Comparison of ENCODE assay signal across 8 mouse cellular contexts in the genomic region with DNA sequence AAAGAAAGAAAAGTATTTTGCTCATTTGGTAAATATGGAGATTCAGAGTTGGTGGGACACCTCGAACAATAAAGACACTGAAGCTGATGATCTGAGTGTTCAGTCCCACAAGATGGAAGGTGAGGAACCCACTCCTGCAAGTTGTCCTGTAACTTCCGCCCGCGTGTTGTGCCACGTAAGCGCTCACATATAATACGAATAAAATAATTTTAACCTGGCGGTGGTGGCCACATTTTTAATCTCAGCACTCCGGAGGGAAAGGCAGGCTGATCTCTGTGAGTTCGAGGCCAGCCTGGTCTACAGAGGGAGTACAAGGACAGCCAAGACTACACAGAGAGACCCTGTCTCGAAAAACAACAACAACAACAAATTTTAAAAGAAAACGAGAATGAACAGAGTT. TPM values are rescaled to one million over a fixed set of nuclear protein-coding genes. Genes with fewer than 3 reads are reported as not detected.
A peak's percentile ranks its signal among the peaks of the same experiment; 100 is the strongest.
DNase-seq lines count a peak whose midpoint lies in the region; ATAC-seq and TF ChIP-seq lines count a peak whose summit lies in the region.

No protein-coding gene starts in this region.

- no peak overlapping the region; the same call in 1 of the 2 replicates for H3K27ac ChIP-seq in spleen, adult 2 months (ENCODE audit: insufficient read depth, low read length)
- H3K27ac ChIP-seq in limb, embryonic 13.5 days: no peak overlapping the region
- peak overlapping the region; percentile 74; the same call in 1 of the 2 replicates for H3K27ac ChIP-seq in stomach, embryonic 15.5 days

- H3K9ac ChIP-seq in limb, embryonic 13.5 days: peak overlapping the region; percentile 94
- peak overlapping the region; percentile 86; the same call in 1 of the 2 replicates for H3K9ac ChIP-seq in stomach, embryonic 15.5 days

- no peak for TF ChIP-seq CTCF in spleen, adult 2 months (IDR thresholded peaks at IDR 0.05; ENCODE audit: extremely low read depth, insufficient read depth, insufficient read length, insufficient replicate concordance)

- H3K9me3 ChIP-seq in limb, embryonic 13.5 days: no peaks in the 10 kb centered on the region
- no peaks in the 10 kb centered on the region for H3K9me3 ChIP-seq in stomach, embryonic 15.5 days

- peak; percentile 31 for DNase-seq in embryo, embryonic 11 days
- DNase-seq in embryo, embryonic 9.5 days (ENCODE audit: extremely low spot score): no peak
- no peak for DNase-seq in spleen, adult 2 months (ENCODE audit: low read depth in 1 of 2, low spot score in 2 of 2)
- no peak for DNase-seq in spleen, adult 18-20 months
- no peak for DNase-seq in urinary bladder, adult 18-20 months (ENCODE audit: low spot score in 2 of 2)
- no peak for DNase-seq in B cell, adult 2 months

- H3K36me3 ChIP-seq in spleen, adult 2 months (ENCODE audit: control insufficient read depth, insufficient read depth, low read length): no peaks in the 10 kb centered on the region
- peaks cover 7% of the 10 kb centered on the region; the same call in 1 of the 2 replicates for H3K36me3 ChIP-seq in limb, embryonic 13.5 days
- no peaks in the 10 kb centered on the region for H3K36me3 ChIP-seq in stomach, embryonic 15.5 days

- WGBS in spleen, adult 2 months: 73% methylated on average over 12 of the region's 12 CpGs
- 45% methylated on average over 12 of the region's 12 CpGs for WGBS in limb, embryonic 13.5 days
- WGBS in stomach, embryonic 15.5 days: 52% methylated on average over 12 of the region's 12 CpGs

- TF ChIP-seq POLR2A in spleen, adult 2 months (IDR thresholded peaks at IDR 0.05; ENCODE audit: low read depth, low read length): no peak

- H3K4me2 ChIP-seq in limb, embryonic 13.5 days (replicated peaks): peak overlapping the region; percentile 80
- H3K4me2 ChIP-seq in stomach, embryonic 15.5 days: peak overlapping the region; percentile 81

- H3K4me3 ChIP-seq in spleen, adult 2 months (ENCODE audit: extremely low read depth, insufficient read depth, insufficient read length): peak overlapping the region; percentile 96; the same call in 1 of the 2 replicates
- H3K4me3 ChIP-seq in limb, embryonic 13.5 days: peak overlapping the region; percentile 94
- peak overlapping the region; percentile 92 for H3K4me3 ChIP-seq in stomach, embryonic 15.5 days (replicated peaks)

- no peak for ATAC-seq in limb, embryonic 13.5 days (ENCODE audit: low FRiP score, low read depth)
- ATAC-seq in stomach, embryonic 15.5 days (ENCODE audit: insufficient read depth, low FRiP score, low read depth): no peak

- H3K27me3 ChIP-seq in spleen, adult 2 months (ENCODE audit: control insufficient read depth, insufficient read depth, low read length): no peaks in the 10 kb centered on the region
- no peaks in the 10 kb centered on the region for H3K27me3 ChIP-seq in limb, embryonic 13.5 days
- H3K27me3 ChIP-seq in stomach, embryonic 15.5 days (replicated peaks): no peaks in the 10 kb centered on the region

- H3K4me1 ChIP-seq in spleen, adult 2 months (ENCODE audit: control insufficient read depth, insufficient read depth, insufficient read length): peaks cover 4% of the 10 kb centered on the region; the same call in 1 of the 2 replicates
- H3K4me1 ChIP-seq in limb, embryonic 13.5 days: peaks cover 23% of the 10 kb centered on the region
- peaks cover 15% of the 10 kb centered on the region for H3K4me1 ChIP-seq in stomach, embryonic 15.5 days

RNA-seq across cellular contexts. Expression of a gene that starts 0.6 kb away (rescaled TPM):
- 97.5 and 107 TPM in 2 replicates for polyA plus RNA-seq in spleen, adult 2 months (2012; rRNA removed)
- 232 and 239 TPM in 2 replicates for polyA plus RNA-seq in limb, embryonic 13.5 days (2015; fragmentation: Nextera tagmentation; extraction: Ambion mirVana)
- polyA plus RNA-seq in stomach, embryonic 15.5 days (2015; fragmentation: Nextera tagmentation; extraction: Ambion mirVana): 199 and 202 TPM in 2 replicates

RNA-seq across cellular contexts. Expression of a gene that starts 3.5 kb away (rescaled TPM):
- polyA plus RNA-seq in spleen, adult 2 months (2012; rRNA removed): not detected in 2 replicates
- polyA plus RNA-seq in limb, embryonic 13.5 days (2015; fragmentation: Nextera tagmentation; extraction: Ambion mirVana): not detected in 2 replicates
- polyA plus RNA-seq in stomach, embryonic 15.5 days (2015; fragmentation: Nextera tagmentation; extraction: Ambion mirVana): 0.23 TPM in 1 of 2 replicates, not detected in the other

RNA-seq across cellular contexts. Expression of a gene that starts 19.8 kb away (rescaled TPM):
- polyA plus RNA-seq in spleen, adult 2 months (2012; rRNA removed): 18.7 and 19.3 TPM in 2 replicates
- 56.5 and 56.6 TPM in 2 replicates for polyA plus RNA-seq in limb, embryonic 13.5 days (2015; fragmentation: Nextera tagmentation; extraction: Ambion mirVana)
- 39.5 and 43.6 TPM in 2 replicates for polyA plus RNA-seq in stomach, embryonic 15.5 days (2015; fragmentation: Nextera tagmentation; extraction: Ambion mirVana)

RNA-seq across cellular contexts. Expression of a gene that starts 34.3 kb away (rescaled TPM):
- polyA plus RNA-seq in spleen, adult 2 months (2012; rRNA removed): 42.4 and 56.2 TPM in 2 replicates
- polyA plus RNA-seq in limb, embryonic 13.5 days (2015; fragmentation: Nextera tagmentation; extraction: Ambion mirVana): 3.4 and 3.6 TPM in 2 replicates
- polyA plus RNA-seq in stomach, embryonic 15.5 days (2015; fragmentation: Nextera tagmentation; extraction: Ambion mirVana): 8.0 and 10.0 TPM in 2 replicates
